Mouse (Mus musculus) liver, embryonic 15.5 days (tissue): Measurements from ENCODE around the gene Otx1. TPM values are rescaled to one million over a fixed set of nuclear protein-coding genes. Genes with fewer than 3 reads are reported as not detected.

Experiments used
- ATAC-seq: fragments of 200-750 bp; cut with Nextera tagmentation; 2 replicates; pipeline ENCODE4 v1.8.0; 2017; ENCODE audit warnings: moderate number of reproducible peaks, mild to moderate bottlenecking, moderate library complexity; ENCODE audit not compliant: insufficient read depth
- H3K27ac ChIP-seq: fragments of 300-500 bp; sonication (generic); replicated peaks from 2 replicates; pipeline ENCODE4 v1.5.1; 2015; ENCODE audit warnings: mild to moderate bottlenecking, inconsistent platforms
- H3K27me3 ChIP-seq: fragments of 300-500 bp; sonication (generic); 2 replicates; pipeline ENCODE4 v1.6.1; 2015; ENCODE audit warnings: mild to moderate bottlenecking, inconsistent platforms
- H3K36me3 ChIP-seq: fragments of 300-500 bp; sonication (generic); replicated peaks from 2 replicates; pipeline ENCODE4 v1.6.1; 2015; ENCODE audit warnings: moderate library complexity, mild to moderate bottlenecking, inconsistent platforms
- H3K4me1 ChIP-seq: fragments of 300-500 bp; sonication (generic); replicated peaks from 2 replicates; pipeline ENCODE4 v1.6.1; 2015; ENCODE audit warnings: inconsistent platforms
- H3K4me2 ChIP-seq: fragments of 300-500 bp; sonication (generic); 2 replicates; pipeline ENCODE4 v1.6.1; 2015; ENCODE audit warnings: moderate library complexity, mild to moderate bottlenecking, inconsistent platforms
- H3K4me3 ChIP-seq: fragments of 300-500 bp; sonication (generic); replicated peaks from 2 replicates; pipeline ENCODE4 v1.5.1; 2015; ENCODE audit warnings: mild to moderate bottlenecking, inconsistent platforms
- H3K9ac ChIP-seq: fragments of 300-500 bp; sonication (generic); 2 replicates; pipeline ENCODE4 v1.6.1; 2015; ENCODE audit warnings: moderate library complexity, mild to moderate bottlenecking, inconsistent platforms
- H3K9me3 ChIP-seq: fragments of 300-500 bp; sonication (generic); replicated peaks from 2 replicates; pipeline ENCODE4 v1.6.1; 2016; ENCODE audit warnings: inconsistent platforms
- WGBS: fragments of 180-500 bp; shearing (Covaris S2); methylation state at CpG from one replicate; pipeline ENCODE4 v1.1.7; 2015; ENCODE audit warnings: mixed read lengths; ENCODE audit not compliant: insufficient replicate concordance; 5-methylcytosine and 5-hydroxymethylcytosine counted together
- polyA plus RNA-seq: library from polyadenylated mRNA; unstranded; fragments of >200 nt; fragmentation: Nextera tagmentation; extraction: Ambion mirVana; gene quantifications from 2 replicates; pipeline ENCODE4 v1.2.1, GENCODE M21; 2015

Gene Otx1
- polyA plus RNA-seq, 1 experiment from 2014 or later: not detected

- Histone ChIP-seq H3K9ac (no peak overlapping the region), H3K27me3 (peaks cover 100% of the 10 kb centered on the region), H3K4me2 (peak overlapping the region; percentile 20; the same call in 1 of the 2 replicates), H3K9me3 (no peaks in the 10 kb centered on the region), H3K4me3 (no peak overlapping the region), H3K36me3 (no peaks in the 10 kb centered on the region), H3K4me1 (peaks cover 35% of the 10 kb centered on the region), H3K27ac (no peak overlapping the region)
- ATAC-seq: no peak
- WGBS: 6% methylated on average over 32 of the region's 32 CpGs
Observed at GRCm38 (mm10) chr11:21998141-21999047, 4.3 kb downstream of the Otx1 start.

- WGBS: 2% methylated on average over 20 of the region's 20 CpGs
- H3K4me1 ChIP-seq: peaks cover 33% of the 10 kb centered on the region
- no peak overlapping the region for H3K9ac ChIP-seq
Observed at GRCm38 (mm10) chr11:21997561-21998140, 5.0 kb downstream of the Otx1 start.

GRCm38 (mm10) chr11:21996661-21997560 is 5.8 kb downstream of the Otx1 start:
- peak overlapping the region; percentile 13; the same call in 1 of the 2 replicates for H3K4me2 ChIP-seq
- H3K9me3 ChIP-seq: no peaks in the 10 kb centered on the region
- no peak overlapping the region for H3K4me3 ChIP-seq
- H3K4me1 ChIP-seq: peaks cover 30% of the 10 kb centered on the region
- H3K9ac ChIP-seq: no peak overlapping the region
- ATAC-seq: no peak
- no peak overlapping the region for H3K27ac ChIP-seq
- WGBS: under 1% methylated on average over 63 of the region's 63 CpGs
- no peaks in the 10 kb centered on the region for H3K36me3 ChIP-seq
- H3K27me3 ChIP-seq: peaks cover 99% of the 10 kb centered on the region

More at GRCm38 (mm10) chr11:21997561-21998140, 5.0 kb downstream of the Otx1 start:
- Histone ChIP-seq H3K4me3 (no peak overlapping the region), H3K4me2 (peak overlapping the region; percentile 20; the same call in 1 of the 2 replicates), H3K9me3 (no peaks in the 10 kb centered on the region), H3K27ac (no peak overlapping the region), H3K27me3 (peaks cover 100% of the 10 kb centered on the region), H3K36me3 (no peaks in the 10 kb centered on the region)
- ATAC-seq: no peak

- Histone ChIP-seq H3K4me1 (peaks cover 25% of the 10 kb centered on the region), H3K9ac (no peak overlapping the region), H3K4me2 (no peak overlapping the region), H3K27me3 (peaks cover 97% of the 10 kb centered on the region), H3K27ac (no peak overlapping the region), H3K9me3 (no peaks in the 10 kb centered on the region), H3K4me3 (no peak overlapping the region), H3K36me3 (no peaks in the 10 kb centered on the region)
- 3% methylated on average over 13 of the region's 13 CpGs for WGBS
- no peak for ATAC-seq
Observed at GRCm38 (mm10) chr11:21996325-21996647, 6.4 kb downstream of the Otx1 start.

GRCm38 (mm10) chr11:21995534-21996324 is 7.0 kb downstream of the Otx1 start:
- H3K27ac ChIP-seq: no peak overlapping the region
- no peak overlapping the region for H3K4me3 ChIP-seq
- H3K9me3 ChIP-seq: no peaks in the 10 kb centered on the region
- peaks cover 97% of the 10 kb centered on the region for H3K27me3 ChIP-seq
- no peak overlapping the region for H3K4me2 ChIP-seq
- H3K9ac ChIP-seq: no peak overlapping the region
- WGBS: 3% methylated on average over 27 of the region's 27 CpGs
- ATAC-seq: no peak
- no peaks in the 10 kb centered on the region for H3K36me3 ChIP-seq
- peaks cover 19% of the 10 kb centered on the region for H3K4me1 ChIP-seq

GRCm38 (mm10) chr11:21994377-21995370 is 8.0 kb downstream of the Otx1 start:
- Histone ChIP-seq H3K9me3 (no peaks in the 10 kb centered on the region), H3K36me3 (no peaks in the 10 kb centered on the region), H3K4me2 (no peak overlapping the region), H3K27ac (no peak overlapping the region), H3K9ac (no peak overlapping the region), H3K4me1 (peaks cover 12% of the 10 kb centered on the region), H3K27me3 (peaks cover 92% of the 10 kb centered on the region), H3K4me3 (no peak overlapping the region)
- no peak for ATAC-seq
- under 1% methylated on average over 34 of the region's 34 CpGs for WGBS

- Histone ChIP-seq H3K36me3 (no peaks in the 10 kb centered on the region), H3K4me3 (no peak overlapping the region), H3K27ac (no peak overlapping the region), H3K9me3 (no peaks in the 10 kb centered on the region), H3K9ac (no peak overlapping the region), H3K4me2 (0 out of 2 replicates have a peak overlapping the region, but pooled peaks have one; percentile 10), H3K27me3 (peaks cover 92% of the 10 kb centered on the region), H3K4me1 (peaks cover 12% of the 10 kb centered on the region)
- 2% methylated on average over 47 of the region's 47 CpGs for whole genome bisulfite sequencing
- no peak for ATAC-seq
Observed at GRCm38 (mm10) chr11:21993597-21994376, 8.9 kb downstream of the Otx1 start.

- Histone ChIP-seq H3K4me1 (peaks cover 12% of the 10 kb centered on the region), H3K27ac (no peak overlapping the region), H3K27me3 (peaks cover 92% of the 10 kb centered on the region), H3K4me3 (no peak overlapping the region), H3K9ac (no peak overlapping the region), H3K36me3 (no peaks in the 10 kb centered on the region), H3K4me2 (0 out of 2 replicates have a peak overlapping the region, but pooled peaks have one; percentile 10), H3K9me3 (no peaks in the 10 kb centered on the region)
- no peak for ATAC-seq
- whole genome bisulfite sequencing: 2% methylated on average over 96 of the region's 96 CpGs
Observed at GRCm38 (mm10) chr11:21992761-21993596, 9.7 kb downstream of the Otx1 start.
